Mouse (Mus musculus) heart, embryonic 11.5 days (tissue): ENCODE data around the gene Senp2. TPM values are rescaled to one million over a fixed set of nuclear protein-coding genes. Genes with fewer than 3 reads are reported as not detected.

Experiments
- ATAC-seq: fragments of 200-750 bp; cut with Nextera tagmentation; replicated peaks from 2 replicates; pipeline ENCODE4 v1.8.0; 2017; ENCODE audit warnings: moderate library complexity; ENCODE audit not compliant: insufficient number of reproducible peaks, low FRiP score, low TSS enrichment
- H3K27ac ChIP-seq: fragments of 300-500 bp; sonication (generic); 2 replicates; pipeline ENCODE4 v1.5.1; 2014; ENCODE audit warnings: mild to moderate bottlenecking, low read depth, low read length
- H3K27me3 ChIP-seq: fragments of 300-500 bp; sonication (generic); 2 replicates; pipeline ENCODE4 v1.6.1; 2014; ENCODE audit warnings: mild to moderate bottlenecking, low read length, mixed read lengths; ENCODE audit not compliant: control insufficient read depth, insufficient read depth
- H3K36me3 ChIP-seq: fragments of 300-500 bp; sonication (generic); 2 replicates; pipeline ENCODE4 v1.6.1; 2014; ENCODE audit warnings: mild to moderate bottlenecking, low read length, moderate library complexity, mixed read lengths; ENCODE audit not compliant: control insufficient read depth, insufficient read depth
- H3K4me1 ChIP-seq: fragments of 300-500 bp; sonication (generic); 2 replicates; pipeline ENCODE4 v1.6.1; 2014; ENCODE audit warnings: low read length; ENCODE audit not compliant: control insufficient read depth, insufficient read depth
- H3K4me2 ChIP-seq: fragments of 300-500 bp; sonication (generic); 2 replicates; pipeline ENCODE4 v1.6.1; 2014; ENCODE audit warnings: mild to moderate bottlenecking, moderate library complexity
- H3K4me3 ChIP-seq: fragments of 300-500 bp; sonication (generic); 2 replicates; pipeline ENCODE4 v1.5.1; 2014; ENCODE audit warnings: low read depth, low read length
- H3K9ac ChIP-seq: fragments of 300-500 bp; sonication (generic); 2 replicates; pipeline ENCODE4 v1.6.1; 2014; ENCODE audit warnings: mild to moderate bottlenecking, low read depth, low read length, moderate library complexity
- H3K9me3 ChIP-seq: fragments of 300-500 bp; sonication (generic); replicated peaks from 2 replicates; pipeline ENCODE4 v1.6.1; 2016; ENCODE audit warnings: low read length; ENCODE audit not compliant: control insufficient read depth
- WGBS: fragments of 180-500 bp; shearing (Covaris S2); extraction: QIAGEN DNeasy Blood & Tissue Kit; methylation state at CpG from one replicate; pipeline ENCODE4 v1.1.7; 2014; ENCODE audit not compliant: insufficient replicate concordance; 5-methylcytosine and 5-hydroxymethylcytosine counted together
- polyA plus RNA-seq: library from polyadenylated mRNA; unstranded; fragments of >200 nt; fragmentation: Nextera tagmentation; extraction: Ambion mirVana; gene quantifications from 2 replicates; pipeline ENCODE4 v1.2.1, GENCODE M21; 2014

Gene Senp2
- polyA plus RNA-seq, 1 experiment from 2014 or later, result 39.7 TPM

DNA sequence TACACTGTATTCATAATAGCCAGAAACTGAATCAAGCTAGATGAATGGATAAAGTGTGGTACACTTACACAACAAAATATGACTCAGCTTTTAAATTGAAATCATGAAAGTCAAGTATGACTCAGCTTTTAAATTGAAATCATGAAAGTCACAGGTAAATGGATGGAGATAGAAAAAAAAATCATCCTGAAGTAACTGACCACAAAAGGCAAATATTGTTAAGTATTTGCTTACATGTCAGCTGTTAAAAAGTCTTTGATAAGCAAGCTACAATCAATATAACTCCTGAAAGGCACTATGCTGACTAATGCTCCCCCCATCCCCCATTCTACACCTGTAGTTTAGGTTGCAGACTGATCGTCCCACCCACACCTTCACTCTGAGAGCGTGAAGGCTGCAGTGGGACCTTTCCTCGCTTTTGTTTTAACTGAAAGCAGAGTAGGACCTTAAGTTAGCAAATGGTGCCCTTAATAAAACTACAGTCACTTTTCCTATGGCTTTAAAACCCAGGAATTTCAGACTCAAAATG lies 82.0 kb downstream of the Senp2 start:
- WGBS, result 82% methylated on average over 3 of the region's 3 CpGs
- no peak for ATAC-seq
- Histone ChIP-seq H3K27me3 (no peaks in the 10 kb centered on the region), H3K4me2 (no peak overlapping the region), H3K4me1 (no peaks in the 10 kb centered on the region), H3K36me3 (peaks cover 10% of the 10 kb centered on the region; the same call in 1 of the 2 replicates), H3K27ac (no peak overlapping the region), H3K9ac (no peak overlapping the region), H3K4me3 (no peak overlapping the region), H3K9me3 (no peaks in the 10 kb centered on the region)

DNA sequence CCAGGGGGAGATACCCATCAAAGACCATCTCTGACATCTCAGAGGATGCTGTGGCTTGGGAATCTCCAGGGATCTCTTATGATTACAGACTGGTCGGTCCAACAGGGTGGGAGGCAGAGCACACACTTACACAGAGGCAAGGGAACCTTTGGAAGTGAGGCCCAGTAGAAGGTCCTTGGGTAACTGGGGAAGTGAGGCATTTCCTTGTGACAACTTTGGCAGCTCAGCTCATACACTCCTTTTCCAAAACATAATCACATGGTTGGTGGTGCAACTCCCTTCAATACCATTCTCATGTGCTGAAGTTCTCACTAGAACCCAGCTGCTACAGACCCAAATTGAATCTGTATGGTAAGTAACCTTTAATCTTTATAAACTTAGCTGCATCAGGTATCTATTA lies 86.5 kb downstream of the Senp2 start:
- no peak overlapping the region for H3K4me2 ChIP-seq
- no peaks in the 10 kb centered on the region for H3K27me3 ChIP-seq
- H3K36me3 ChIP-seq, result no peaks in the 10 kb centered on the region
- no peak overlapping the region for H3K27ac ChIP-seq
- no peak overlapping the region for H3K9ac ChIP-seq
- no peaks in the 10 kb centered on the region for H3K9me3 ChIP-seq
- no peak overlapping the region for H3K4me3 ChIP-seq
- no peaks in the 10 kb centered on the region; the same call in 1 of the 2 replicates for H3K4me1 ChIP-seq
- ATAC-seq, result no peak
- WGBS, result 73% methylated on average over 1 of the region's 1 CpGs

DNA sequence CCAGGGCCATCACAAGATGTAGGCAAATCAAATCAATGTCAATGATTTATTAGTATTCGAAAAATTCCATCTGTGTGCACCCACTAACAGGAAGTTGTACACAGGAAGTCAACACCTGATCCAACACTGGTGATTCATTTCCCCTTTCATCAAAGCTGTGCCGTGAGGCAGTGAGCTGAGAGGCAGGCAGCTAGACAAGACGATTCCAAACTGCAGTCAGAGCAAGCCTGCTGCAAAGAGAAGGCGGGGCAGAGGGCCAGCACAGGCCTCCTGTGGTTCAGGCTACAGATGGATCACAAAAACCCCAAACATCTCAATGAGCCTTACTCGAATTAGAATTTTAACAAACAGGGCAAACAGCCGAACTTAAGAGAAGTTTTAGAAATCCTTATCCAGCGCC lies 88.4 kb downstream of the Senp2 start:
- ATAC-seq, result no peak
- H3K4me3 ChIP-seq, result no peak overlapping the region
- WGBS, result 64% methylated on average over 7 of the region's 7 CpGs

More for the DNA sequence above, 88.4 kb downstream of the Senp2 start:
- no peaks in the 10 kb centered on the region for H3K27me3 ChIP-seq
- no peaks in the 10 kb centered on the region for H3K9me3 ChIP-seq
- H3K4me2 ChIP-seq, result no peak overlapping the region
- no peak overlapping the region for H3K27ac ChIP-seq
- H3K9ac ChIP-seq, result no peak overlapping the region
- no peaks in the 10 kb centered on the region for H3K36me3 ChIP-seq
- no peaks in the 10 kb centered on the region; the same call in 1 of the 2 replicates for H3K4me1 ChIP-seq

Other genes starting within 250 kb of the Senp2 start
- 2.8 and 3.0 TPM in 2 replicates for gene Ehhadh, start 221.7 kb upstream of the Senp2 start, polyA plus RNA-seq
- 0.79 and 1.1 TPM in 2 replicates for gene Map3k13, start 215.1 kb upstream of the Senp2 start, polyA plus RNA-seq
- gene Tmem41a, start 61.9 kb upstream of the Senp2 start, polyA plus RNA-seq, result 31.2 and 39.4 TPM in 2 replicates
- gene Liph, start 13.8 kb upstream of the Senp2 start, polyA plus RNA-seq, result 0.27 and 0.96 TPM in 2 replicates
- gene Igf2bp2, start 153.8 kb downstream of the Senp2 start, polyA plus RNA-seq, result 102 and 108 TPM in 2 replicates